ENCODE assay signal across 8 mouse cellular contexts in genomic region chr11:88583866-88584265, GRCm38 (mm10).
DNase-seq lines count a peak whose midpoint lies in the region; ATAC-seq and TF ChIP-seq lines count a peak whose summit lies in the region.

No protein-coding gene starts in this region.

- H3K4me1 ChIP-seq in kidney, embryonic 15.5 days = peaks cover 85% of the 10 kb centered on the region
- peaks cover 28% of the 10 kb centered on the region for H3K4me1 ChIP-seq in embryonic facial prominence, embryonic 11.5 days (ENCODE audit: control insufficient read depth, insufficient read depth, low read length)
- peaks cover 86% of the 10 kb centered on the region for H3K4me1 ChIP-seq in hindbrain, embryonic 14.5 days (replicated peaks; ENCODE audit: control insufficient read depth, insufficient read depth, low read length)

- H3K79me2 ChIP-seq in myocyte (ENCODE audit: control insufficient read depth, insufficient read depth) = peaks cover 53% of the 10 kb centered on the region

- no peak overlapping the region for H3ac ChIP-seq in myocyte (ENCODE audit: control insufficient read depth, insufficient read length)

- peaks cover 11% of the 10 kb centered on the region for H3K36me3 ChIP-seq in kidney, embryonic 15.5 days
- no peaks in the 10 kb centered on the region for H3K36me3 ChIP-seq in embryonic facial prominence, embryonic 11.5 days (replicated peaks; ENCODE audit: control insufficient read depth, insufficient read depth, low read depth, low read length)
- H3K36me3 ChIP-seq in hindbrain, embryonic 14.5 days (replicated peaks; ENCODE audit: control insufficient read depth, insufficient read depth) = no peaks in the 10 kb centered on the region
- H3K36me3 ChIP-seq in myocyte (ENCODE audit: control insufficient read depth, insufficient read depth) = peaks cover 4% of the 10 kb centered on the region

- peak overlapping the region; percentile 26; the same call in 1 of the 2 replicates for H3K9ac ChIP-seq in kidney, embryonic 15.5 days
- H3K9ac ChIP-seq in embryonic facial prominence, embryonic 11.5 days (replicated peaks; ENCODE audit: low read length) = peak overlapping the region; percentile 32
- H3K9ac ChIP-seq in hindbrain, embryonic 14.5 days = peak overlapping the region; percentile 46

- no peaks in the 10 kb centered on the region for H3K9me3 ChIP-seq in kidney, embryonic 15.5 days (replicated peaks)
- H3K9me3 ChIP-seq in embryonic facial prominence, embryonic 11.5 days (replicated peaks; ENCODE audit: control insufficient read depth, low read length) = no peaks in the 10 kb centered on the region
- no peaks in the 10 kb centered on the region for H3K9me3 ChIP-seq in hindbrain, embryonic 14.5 days (ENCODE audit: control insufficient read depth, low read length)

- DNase-seq in kidney, adult 9 months = no peak
- DNase-seq in embryonic facial prominence, embryonic 11.5 days (ENCODE audit: low spot score) = no peak
- DNase-seq in hindbrain, embryonic 14.5 days (ENCODE audit: low spot score) = no peak
- no peak for DNase-seq in urinary bladder, postnatal 10 days (ENCODE audit: low spot score)
- DNase-seq in ovary, postnatal 10 days (ENCODE audit: low spot score) = no peak
- no peak for DNase-seq in urinary bladder, postnatal 14 days (ENCODE audit: low spot score)

- no peak for ATAC-seq in kidney, embryonic 15.5 days (replicated peaks; ENCODE audit: low FRiP score)
- ATAC-seq in embryonic facial prominence, embryonic 11.5 days (replicated peaks; ENCODE audit: insufficient number of reproducible peaks, low FRiP score, low TSS enrichment, low read depth) = no peak
- no peak for ATAC-seq in hindbrain, embryonic 14.5 days (ENCODE audit: low FRiP score)

- peak overlapping the region; percentile 87 for H3K27ac ChIP-seq in kidney, embryonic 15.5 days
- H3K27ac ChIP-seq in embryonic facial prominence, embryonic 11.5 days (replicated peaks; ENCODE audit: low read depth, low read length) = peak overlapping the region; percentile 82
- H3K27ac ChIP-seq in hindbrain, embryonic 14.5 days = peak overlapping the region; percentile 83

- H3K4me3 ChIP-seq in kidney, embryonic 15.5 days (replicated peaks) = no peak overlapping the region
- H3K4me3 ChIP-seq in embryonic facial prominence, embryonic 11.5 days (ENCODE audit: low read depth, low read length) = no peak overlapping the region
- no peak overlapping the region for H3K4me3 ChIP-seq in hindbrain, embryonic 14.5 days (replicated peaks; ENCODE audit: low read length)
- H3K4me3 ChIP-seq in myocyte = no peak overlapping the region

- no peak overlapping the region for H3K4me2 ChIP-seq in kidney, embryonic 15.5 days
- no peak overlapping the region for H3K4me2 ChIP-seq in embryonic facial prominence, embryonic 11.5 days (ENCODE audit: low read depth, low read length)
- no peak overlapping the region for H3K4me2 ChIP-seq in hindbrain, embryonic 14.5 days (replicated peaks)
- H3K4me2 ChIP-seq in myocyte (ENCODE audit: low read depth) = peak overlapping the region; percentile 73

- WGBS in kidney, embryonic 15.5 days = 10% methylated on average over 6 of the region's 6 CpGs
- 17% methylated on average over 6 of the region's 6 CpGs for WGBS in embryonic facial prominence, embryonic 11.5 days
- 10% methylated on average over 6 of the region's 6 CpGs for WGBS in hindbrain, embryonic 14.5 days

- no peak for TF ChIP-seq POLR2A in myocyte (IDR thresholded peaks at IDR 0.05; ENCODE audit: insufficient read length, low read depth)

- no peaks in the 10 kb centered on the region for H3K27me3 ChIP-seq in kidney, embryonic 15.5 days
- H3K27me3 ChIP-seq in embryonic facial prominence, embryonic 11.5 days (ENCODE audit: control insufficient read depth, insufficient read depth, low read length) = no peaks in the 10 kb centered on the region
- H3K27me3 ChIP-seq in hindbrain, embryonic 14.5 days (ENCODE audit: control insufficient read depth, insufficient read depth, low read length) = no peaks in the 10 kb centered on the region
- no peaks in the 10 kb centered on the region for H3K27me3 ChIP-seq in myocyte (ENCODE audit: control insufficient read depth, insufficient read depth, insufficient read length)

TF ChIP-seq in myocyte, 11 proteins besides CTCF, POLR2A, EP300 and RAD21:
- no peak for TF ChIP-seq SRF (IDR thresholded peaks at IDR 0.05; ENCODE audit: control insufficient read depth, insufficient read length, low read depth)
- TF ChIP-seq REST (IDR thresholded peaks at IDR 0.05; ENCODE audit: insufficient read depth, insufficient read length) = no peak
- TF ChIP-seq TCF3 (IDR thresholded peaks at IDR 0.05; ENCODE audit: insufficient read length, low read depth) = no peak
- TF ChIP-seq E2F4 (IDR thresholded peaks at IDR 0.05; ENCODE audit: insufficient read depth) = no peak
- TF ChIP-seq MYOD1 (IDR thresholded peaks at IDR 0.05; ENCODE audit: control insufficient read depth in 1 of 3, insufficient read length in 2 of 3, low read depth in 2 of 3) = no peak
- no peak for TF ChIP-seq MAX (IDR thresholded peaks at IDR 0.05; ENCODE audit: low read depth)
- no peak for TF ChIP-seq TCF12 (IDR thresholded peaks at IDR 0.05; ENCODE audit: insufficient read depth, poor library complexity, severe bottlenecking)
- no peak for TF ChIP-seq POLR2AphosphoS2 (IDR thresholded peaks at IDR 0.05; ENCODE audit: insufficient read length, low read depth)
